Mouse (Mus musculus): ENCODE results near the gene P2rx1. TPM values are rescaled to one million over a fixed set of nuclear protein-coding genes. Genes with fewer than 3 reads are reported as not detected.
A peak's percentile ranks its signal among the peaks of the same experiment; 100 is the strongest.

P2rx1 gene
- total RNA-seq, 2 experiments from 2014 or later: 0.72 to 0.98 TPM

- intact Hi-C loops (cut with DNase I): no loop called here
- no peak for DNase-seq
Observed at GRCm38 (mm10) chr11:72986745-72987144, 12.2 kb upstream of the P2rx1 start.

GRCm38 (mm10) chr11:72987234-72987633 lies 11.7 kb upstream of the P2rx1 start:
- intact Hi-C loops (cut with DNase I): no loop called here
- DNase-seq: peak; percentile 45 to 47

- DNase-seq: no peak
- intact Hi-C loops (cut with DNase I): no loop called here
Observed at GRCm38 (mm10) chr11:72987807-72988206, 11.1 kb upstream of the P2rx1 start.

- DNase-seq: no peak
- intact Hi-C loops (cut with DNase I): no loop called here
Observed at GRCm38 (mm10) chr11:72989044-72989443, 9.9 kb upstream of the P2rx1 start.

- intact Hi-C loops (cut with DNase I): no loop called here
- no peak for DNase-seq
Observed at GRCm38 (mm10) chr11:72990688-72991087, 8.2 kb upstream of the P2rx1 start.

- peak; percentile 63 to 66 for DNase-seq
- intact Hi-C loops (cut with DNase I): no loop called here
Observed at GRCm38 (mm10) chr11:72991961-72992360, 6.9 kb upstream of the P2rx1 start.

GRCm38 (mm10) chr11:72996346-72996745 lies 2.6 kb upstream of the P2rx1 start:
- no peak for DNase-seq
- intact Hi-C loops (cut with DNase I): no loop called here

GRCm38 (mm10) chr11:72996781-72997180 lies 2.1 kb upstream of the P2rx1 start:
- no peak for DNase-seq
- intact Hi-C loops (cut with DNase I): no loop called here

GRCm38 (mm10) chr11:72997529-72998326 lies 1.2 kb upstream of the P2rx1 start:
- DNase-seq: no peak
- intact Hi-C loops (cut with DNase I): no loop called here

- DNase-seq: peak; percentile 86 to 87
- intact Hi-C loops (cut with DNase I): loop anchor here (1.0 kb wide), 1 partner anchor 75 kb away; no protein-coding TSS in a partner anchor
Observed at GRCm38 (mm10) chr11:73001029-73001428, 2.1 kb downstream of the P2rx1 start.

- DNase-seq: peak; percentile 76
- intact Hi-C loops (cut with DNase I): loop anchor here (5.0 kb wide), 1 partner anchor 101 kb away; no protein-coding TSS in a partner anchor
Observed at GRCm38 (mm10) chr11:73006377-73006776, 7.5 kb downstream of the P2rx1 start.

GRCm38 (mm10) chr11:73007113-73007512 lies 8.2 kb downstream of the P2rx1 start:
- intact Hi-C loops (cut with DNase I): loop anchor here (1.0 to 5.0 kb wide), 2 partner anchors 32 to 100 kb away; no protein-coding TSS in a partner anchor
- no peak for DNase-seq

GRCm38 (mm10) chr11:73007698-73008481 lies 9.0 kb downstream of the P2rx1 start:
- intact Hi-C loops (cut with DNase I): loop anchor here (1.0 to 5.0 kb wide), 3 partner anchors 31 to 1363 kb away; no protein-coding TSS in a partner anchor

GRCm38 (mm10) chr11:73008826-73009225 lies 9.9 kb downstream of the P2rx1 start:
- intact Hi-C loops (cut with DNase I): loop anchor here (2.0 to 5.0 kb wide), 2 partner anchors 98 to 1362 kb away; no protein-coding TSS in a partner anchor

More at GRCm38 (mm10) chr11:73007698-73008481, 9.0 kb downstream of the P2rx1 start:
- DNase-seq: peak; percentile 72 to 82

GRCm38 (mm10) chr11:73009531-73010274 lies 10.8 kb downstream of the P2rx1 start:
- no peak for DNase-seq
- intact Hi-C loops (cut with DNase I): loop anchor here (2.0 to 5.0 kb wide), 2 partner anchors 98 to 1361 kb away; no protein-coding TSS in a partner anchor

More at GRCm38 (mm10) chr11:73008826-73009225, 9.9 kb downstream of the P2rx1 start:
- DNase-seq: no peak

- intact Hi-C loops (cut with DNase I): no loop called here
- DNase-seq: no peak
Observed at GRCm38 (mm10) chr11:73013981-73014380, 15.1 kb downstream of the P2rx1 start.

GRCm38 (mm10) chr11:73014831-73015344 lies 16.0 kb downstream of the P2rx1 start:
- DNase-seq: peak in 1 of 2 experiments; percentile 34
- intact Hi-C loops (cut with DNase I): no loop called here

- peak; percentile 67 to 69 for DNase-seq
- intact Hi-C loops (cut with DNase I): no loop called here
Observed at GRCm38 (mm10) chr11:73015391-73016102, 16.6 kb downstream of the P2rx1 start.

GRCm38 (mm10) chr11:73016103-73016420 lies 17.2 kb downstream of the P2rx1 start:
- intact Hi-C loops (cut with DNase I): no loop called here
- no peak for DNase-seq

All from heart, postnatal 10 days (tissue).